Mouse (Mus musculus): ENCODE results near the gene Anxa6. TPM values are rescaled to one million over a fixed set of nuclear protein-coding genes. Genes with fewer than 3 reads are reported as not detected.
A peak's percentile ranks its signal among the peaks of the same experiment; 100 is the strongest.

The Anxa6 gene
- polyA plus RNA-seq, 1 experiment: 169 TPM

DNA sequence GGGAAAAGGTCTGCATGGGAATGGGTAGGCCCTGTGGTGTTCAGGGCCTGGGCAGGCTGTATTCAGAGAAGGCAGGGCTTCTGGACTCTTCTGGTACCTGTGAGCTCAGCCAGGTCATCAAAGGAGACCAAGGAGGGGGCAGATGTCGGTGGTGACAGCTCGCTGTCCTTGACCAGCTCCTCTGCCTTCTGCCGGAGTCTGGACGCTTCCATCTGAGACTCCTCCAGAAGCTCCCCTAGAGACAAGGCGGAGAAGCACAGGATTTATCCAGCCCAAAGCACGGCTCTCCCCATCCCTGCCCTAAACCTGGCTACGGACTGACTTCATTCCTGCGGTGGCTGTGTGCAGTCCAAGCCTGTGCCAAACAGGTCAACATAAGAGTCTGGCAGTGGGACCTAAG lies 93.7 kb downstream of the Anxa6 start:
- H3K4me3 ChIP-seq (ENCODE audit: insufficient read depth, low read length): no peak overlapping the region
- H3K4me1 ChIP-seq (ENCODE audit: control insufficient read depth, insufficient read depth, low read length): peaks cover 63% of the 10 kb centered on the region
- TF ChIP-seq POLR2A (IDR thresholded peaks at IDR 0.05; ENCODE audit: borderline replicate concordance, low read depth, low read length) (no peak), CTCF (IDR thresholded peaks at IDR 0.05; ENCODE audit: low read depth, low read length) (no peak)
- H3K27ac ChIP-seq (ENCODE audit: insufficient read depth, low read depth, low read length): 0 out of 2 replicates have a peak overlapping the region, but pooled peaks have one; percentile 3

GRCm38 (mm10) chr11:54936771-54937140 lies 96.5 kb downstream of the Anxa6 start:
- H3K27ac ChIP-seq (ENCODE audit: insufficient read depth, low read depth, low read length): peak overlapping the region; percentile 87
- TF ChIP-seq POLR2A (IDR thresholded peaks at IDR 0.05; ENCODE audit: borderline replicate concordance, low read depth, low read length): no peak
- no peak for TF ChIP-seq CTCF (IDR thresholded peaks at IDR 0.05; ENCODE audit: low read depth, low read length)

GRCm38 (mm10) chr11:54936035-54936770 lies 97.0 kb downstream of the Anxa6 start:
- H3K4me1 ChIP-seq (ENCODE audit: control insufficient read depth, insufficient read depth, low read length): peaks cover 67% of the 10 kb centered on the region

More at GRCm38 (mm10) chr11:54936771-54937140, 96.5 kb downstream of the Anxa6 start:
- Histone ChIP-seq H3K4me3 (ENCODE audit: insufficient read depth, low read length) (no peak overlapping the region), H3K4me1 (ENCODE audit: control insufficient read depth, insufficient read depth, low read length) (peaks cover 68% of the 10 kb centered on the region)

DNA sequence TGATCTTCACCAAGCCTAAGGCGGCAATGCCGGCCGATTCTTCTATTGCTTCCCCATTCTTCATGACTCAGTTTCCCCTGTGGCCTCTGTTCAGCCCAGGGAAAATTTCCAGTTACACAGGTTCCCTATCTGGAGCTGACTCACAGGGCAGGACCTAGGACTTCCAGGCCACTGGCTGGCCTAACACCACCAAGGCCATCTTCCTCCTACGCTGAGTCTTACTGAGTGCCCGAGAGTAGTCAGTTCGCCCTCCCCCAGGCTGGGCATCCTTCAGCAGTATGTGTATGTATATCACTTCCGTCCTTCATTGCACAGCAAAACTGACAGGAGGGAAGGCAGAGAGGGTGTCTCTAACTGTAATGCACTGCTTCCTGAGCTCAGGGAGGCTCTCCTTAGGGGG lies 99.0 kb downstream of the Anxa6 start:
- peaks cover 48% of the 10 kb centered on the region for H3K4me1 ChIP-seq (ENCODE audit: control insufficient read depth, insufficient read depth, low read length)
- peak overlapping the region; percentile 87 for H3K27ac ChIP-seq (ENCODE audit: insufficient read depth, low read depth, low read length)
- H3K4me3 ChIP-seq (ENCODE audit: insufficient read depth, low read length): no peak overlapping the region
- TF ChIP-seq POLR2A (IDR thresholded peaks at IDR 0.05; ENCODE audit: borderline replicate concordance, low read depth, low read length) (no peak), CTCF (IDR thresholded peaks at IDR 0.05; ENCODE audit: low read depth, low read length) (no peak)

More at GRCm38 (mm10) chr11:54936035-54936770, 97.0 kb downstream of the Anxa6 start:
- peak overlapping the region; percentile 87 for H3K27ac ChIP-seq (ENCODE audit: insufficient read depth, low read depth, low read length)
- TF ChIP-seq POLR2A (IDR thresholded peaks at IDR 0.05; ENCODE audit: borderline replicate concordance, low read depth, low read length) (no peak), CTCF (IDR thresholded peaks at IDR 0.05; ENCODE audit: low read depth, low read length) (no peak)
- no peak overlapping the region for H3K4me3 ChIP-seq (ENCODE audit: insufficient read depth, low read length)

DNA sequence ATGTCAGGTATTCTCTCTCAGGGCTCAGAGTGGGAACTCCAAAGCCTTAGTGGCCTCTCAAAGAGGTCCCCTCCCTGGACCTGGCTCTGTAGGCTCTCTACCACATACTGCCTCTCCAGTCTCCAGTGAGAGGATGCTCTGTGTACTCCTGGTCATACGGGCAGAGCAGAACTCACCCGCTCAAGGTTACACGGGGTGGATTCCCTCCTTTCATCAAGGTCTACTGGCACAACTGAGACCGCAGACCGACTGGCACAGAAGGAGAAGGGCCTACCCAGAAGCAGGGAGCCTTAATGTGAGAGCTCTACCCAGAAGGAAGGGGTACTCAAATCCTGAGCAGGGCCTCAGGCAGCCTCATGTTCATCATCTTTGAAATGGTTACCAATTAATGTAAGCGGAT lies 100.7 kb downstream of the Anxa6 start:
- Histone ChIP-seq H3K4me1 (ENCODE audit: control insufficient read depth, insufficient read depth, low read length) (peaks cover 40% of the 10 kb centered on the region), H3K4me3 (ENCODE audit: insufficient read depth, low read length) (no peak overlapping the region), H3K27ac (ENCODE audit: insufficient read depth, low read depth, low read length) (no peak overlapping the region)
- TF ChIP-seq CTCF (IDR thresholded peaks at IDR 0.05; ENCODE audit: low read depth, low read length): no peak
- TF ChIP-seq POLR2A (IDR thresholded peaks at IDR 0.05; ENCODE audit: borderline replicate concordance, low read depth, low read length): no peak

DNA sequence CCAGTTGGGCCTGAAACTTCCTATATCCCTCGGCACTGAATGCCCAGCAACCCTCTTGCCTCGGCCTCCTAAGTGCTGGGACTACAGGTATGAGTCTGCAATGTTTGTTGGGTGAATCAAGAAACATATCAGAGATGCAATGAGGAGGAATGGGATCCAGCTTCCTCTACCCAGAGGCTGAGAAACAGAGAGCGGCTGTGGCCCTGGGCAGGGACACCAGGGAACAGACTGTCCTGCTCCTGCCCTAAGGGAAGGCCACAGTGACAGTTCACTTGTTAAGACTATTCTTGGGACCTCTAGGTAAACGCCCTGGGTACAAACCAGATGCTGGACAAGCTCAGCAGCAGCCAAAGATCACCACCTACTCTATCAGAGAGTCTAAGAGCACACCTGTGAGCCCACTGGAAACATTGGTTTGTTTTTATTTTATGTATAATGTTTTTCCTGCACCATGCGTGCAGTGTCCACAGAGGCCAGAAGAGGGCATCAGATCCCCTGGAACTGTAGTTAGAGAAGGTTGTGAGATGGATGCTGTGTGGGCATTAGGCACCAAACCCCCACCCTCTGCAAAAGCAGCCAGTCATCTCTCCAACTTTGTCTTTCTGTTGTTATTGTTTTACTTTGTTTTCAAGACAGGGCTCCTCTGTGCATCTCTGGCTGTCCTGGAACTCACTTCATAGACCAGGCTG lies 101.7 kb downstream of the Anxa6 start:
- H3K4me3 ChIP-seq (ENCODE audit: insufficient read depth, low read length): no peak overlapping the region
- peaks cover 30% of the 10 kb centered on the region for H3K4me1 ChIP-seq (ENCODE audit: control insufficient read depth, insufficient read depth, low read length)
- TF ChIP-seq CTCF (IDR thresholded peaks at IDR 0.05; ENCODE audit: low read depth, low read length): peak; percentile 37; the same call in 1 of the 2 replicates
- TF ChIP-seq POLR2A (IDR thresholded peaks at IDR 0.05; ENCODE audit: borderline replicate concordance, low read depth, low read length): no peak
- no peak overlapping the region for H3K27ac ChIP-seq (ENCODE audit: insufficient read depth, low read depth, low read length)

- H3K4me3 ChIP-seq (ENCODE audit: insufficient read depth, low read length): no peak overlapping the region
- H3K27ac ChIP-seq (ENCODE audit: insufficient read depth, low read depth, low read length): no peak overlapping the region
- peaks cover 19% of the 10 kb centered on the region for H3K4me1 ChIP-seq (ENCODE audit: control insufficient read depth, insufficient read depth, low read length)
- TF ChIP-seq POLR2A (IDR thresholded peaks at IDR 0.05; ENCODE audit: borderline replicate concordance, low read depth, low read length) (no peak), CTCF (IDR thresholded peaks at IDR 0.05; ENCODE audit: low read depth, low read length) (peak; percentile 71)
Observed at GRCm38 (mm10) chr11:54930318-54930979, 102.8 kb downstream of the Anxa6 start.

- TF ChIP-seq POLR2A (IDR thresholded peaks at IDR 0.05; ENCODE audit: borderline replicate concordance, low read depth, low read length) (no peak), CTCF (IDR thresholded peaks at IDR 0.05; ENCODE audit: low read depth, low read length) (no peak)
- Histone ChIP-seq H3K27ac (ENCODE audit: insufficient read depth, low read depth, low read length) (no peak overlapping the region), H3K4me3 (ENCODE audit: insufficient read depth, low read length) (no peak overlapping the region), H3K4me1 (ENCODE audit: control insufficient read depth, insufficient read depth, low read length) (peaks cover 13% of the 10 kb centered on the region)
Observed at GRCm38 (mm10) chr11:54929744-54930143, 103.5 kb downstream of the Anxa6 start.

DNA sequence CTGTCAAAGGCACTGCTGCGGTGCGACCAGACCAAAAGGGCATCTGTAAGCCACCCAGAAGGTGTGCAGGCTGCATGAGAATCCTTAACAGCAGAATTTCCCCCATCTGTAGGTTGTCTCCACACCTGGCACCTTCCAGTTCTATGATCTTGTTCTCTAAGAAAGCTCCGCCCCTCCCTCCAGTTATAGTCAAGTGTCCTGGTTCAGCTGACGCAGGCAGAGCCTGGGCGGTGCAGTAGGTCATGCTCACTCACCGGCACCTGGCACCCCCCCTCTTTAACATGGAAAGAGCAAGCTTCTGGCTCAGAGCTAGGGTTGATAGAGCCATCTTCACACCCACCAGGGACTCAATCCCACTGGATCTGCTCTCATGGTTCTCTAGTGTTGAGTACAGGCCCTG lies 104.0 kb downstream of the Anxa6 start:
- TF ChIP-seq CTCF (IDR thresholded peaks at IDR 0.05; ENCODE audit: low read depth, low read length) (no peak), POLR2A (IDR thresholded peaks at IDR 0.05; ENCODE audit: borderline replicate concordance, low read depth, low read length) (no peak)
- Histone ChIP-seq H3K4me3 (ENCODE audit: insufficient read depth, low read length) (no peak overlapping the region), H3K4me1 (ENCODE audit: control insufficient read depth, insufficient read depth, low read length) (peaks cover 9% of the 10 kb centered on the region), H3K27ac (ENCODE audit: insufficient read depth, low read depth, low read length) (no peak overlapping the region)

Other genes with a start within 250 kb of the Anxa6 start
- 126 and 128 TPM in 2 replicates for gene Cdc42se2, start 245.8 kb downstream of the Anxa6 start, polyA plus RNA-seq (2012; ENCODE audit: insufficient read depth, insufficient read length, missing spikeins)
- gene Lyrm7, start 172.5 kb downstream of the Anxa6 start, polyA plus RNA-seq (2012; ENCODE audit: insufficient read depth, insufficient read length, missing spikeins): 0.67 and 1.7 TPM in 2 replicates
- 324 and 359 TPM in 2 replicates for gene Hint1, start 167.1 kb downstream of the Anxa6 start, polyA plus RNA-seq (2012; ENCODE audit: insufficient read depth, insufficient read length, missing spikeins)
- gene Gpx3, start 131.0 kb downstream of the Anxa6 start, polyA plus RNA-seq (2012; ENCODE audit: insufficient read depth, insufficient read length, missing spikeins): 10.8 and 13.8 TPM in 2 replicates
- gene Tnip1, start 70.5 kb downstream of the Anxa6 start, polyA plus RNA-seq (2012; ENCODE audit: insufficient read depth, insufficient read length, missing spikeins): 70.3 and 72.2 TPM in 2 replicates
- gene Ccdc69, start 44.7 kb upstream of the Anxa6 start, polyA plus RNA-seq (2012; ENCODE audit: insufficient read depth, insufficient read length, missing spikeins): 5.3 and 6.0 TPM in 2 replicates
- gene Gm2a, start 64.7 kb upstream of the Anxa6 start, polyA plus RNA-seq (2012; ENCODE audit: insufficient read depth, insufficient read length, missing spikeins): 216 and 231 TPM in 2 replicates
- gene Slc36a3, start 118.3 kb upstream of the Anxa6 start, polyA plus RNA-seq (2012; ENCODE audit: insufficient read depth, insufficient read length, missing spikeins): not detected in 2 replicates
- 2.4 and 3.3 TPM in 2 replicates for gene Slc36a2, start 151.6 kb upstream of the Anxa6 start, polyA plus RNA-seq (2012; ENCODE audit: insufficient read depth, insufficient read length, missing spikeins)
- gene Slc36a1, start 170.9 kb upstream of the Anxa6 start, polyA plus RNA-seq (2012; ENCODE audit: insufficient read depth, insufficient read length, missing spikeins): 38.7 and 44.3 TPM in 2 replicates

Measured in bone marrow macrophage, adult 2 months (primary cell).